Mouse (Mus musculus) kidney, postnatal 25 days (tissue): ENCODE measurements around the gene Cgrrf1.

ENCODE experiments used
- DNase-seq, 2 experiments: peaks; one replicate each; pipeline ENCODE4 v3.0.0; 2021; ENCODE audit warnings: mixed read lengths in 2 of 2

The Cgrrf1 gene

DNA sequence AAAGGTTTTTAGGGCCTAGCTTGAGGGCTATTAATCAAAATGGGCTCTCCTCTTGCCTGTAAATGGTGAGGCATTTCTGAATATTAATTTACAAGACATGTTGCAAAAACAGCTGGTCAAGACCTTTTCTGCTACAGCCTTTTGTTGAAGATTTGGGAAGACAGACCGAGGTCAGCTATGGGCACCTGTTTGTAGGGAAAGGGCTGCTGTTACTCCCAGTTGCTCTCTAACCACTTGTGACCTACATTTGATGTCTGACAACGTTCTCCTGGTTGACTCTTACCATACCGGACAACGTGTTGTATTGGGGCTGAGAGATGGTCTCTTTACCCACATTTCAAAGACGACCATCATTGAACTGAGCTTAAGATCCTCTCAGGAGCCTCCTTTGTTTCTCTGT lies 66.0 kb downstream of the Cgrrf1 start:
- no peak for DNase-seq

DNA sequence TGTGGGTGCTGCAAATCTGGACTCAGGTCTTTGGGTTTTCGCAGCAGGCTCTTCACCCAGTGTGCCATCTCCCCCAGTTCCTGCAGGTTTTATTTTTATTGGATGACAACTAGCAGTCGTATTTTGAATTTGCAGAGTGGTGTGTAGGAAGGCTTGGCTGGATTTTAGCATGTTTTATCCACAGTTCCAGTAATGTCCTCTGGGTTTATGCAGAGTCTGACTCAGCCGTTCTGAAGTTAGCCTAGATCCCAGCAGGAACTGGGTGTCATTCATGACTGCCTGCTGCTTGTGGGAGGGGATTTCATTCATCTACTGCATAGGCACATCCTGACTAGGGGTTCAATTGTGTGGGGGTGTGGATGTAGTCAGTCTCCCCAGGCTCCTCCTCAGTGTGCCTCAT lies 66.7 kb downstream of the Cgrrf1 start:
- DNase-seq, result no peak

DNA sequence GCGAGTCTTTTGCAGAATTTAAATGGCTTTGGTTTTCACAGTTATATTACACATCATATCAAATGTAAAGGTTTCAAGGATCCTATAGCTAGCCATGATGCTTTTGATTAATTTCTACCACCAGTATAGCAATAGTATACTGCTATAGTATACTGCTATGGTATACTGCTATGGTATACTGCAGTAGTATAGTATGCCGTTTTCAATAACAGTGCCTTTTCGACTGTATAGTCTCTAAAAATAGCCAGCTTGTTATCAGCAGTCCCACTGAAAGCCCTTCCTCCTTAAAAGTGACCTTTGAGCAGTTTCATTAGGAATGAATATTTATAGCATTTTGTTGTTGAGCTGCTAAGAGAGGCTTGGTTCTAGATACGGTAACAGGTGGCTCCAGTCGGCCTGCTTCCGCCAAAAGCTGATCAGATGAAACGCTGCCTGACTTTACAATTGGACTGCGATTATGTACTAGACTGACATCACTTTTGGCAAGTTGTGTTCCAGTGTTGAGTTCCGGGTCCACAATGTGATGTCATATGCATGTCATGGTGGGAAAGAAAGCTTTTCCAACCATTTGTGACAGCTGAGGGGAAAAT lies 70.7 kb downstream of the Cgrrf1 start:
- DNase-seq, result no peak
